Mouse (Mus musculus) ES-E14 (cell line): ENCODE measurements around the gene Epb41l4b.

Experiments
- CHD2 ChIP-seq: IDR thresholded peaks from 2 replicates; pipeline ENCODE4 v1.6.1; 2014; ENCODE audit warnings: mild to moderate bottlenecking, low read depth, low read length, inconsistent platforms
- MAFK ChIP-seq: IDR thresholded peaks from 2 replicates; pipeline ENCODE4 v1.6.1; 2014; ENCODE audit warnings: mild to moderate bottlenecking, low read depth, low read length, inconsistent platforms; ENCODE audit not compliant: insufficient read depth
- ZC3H11A ChIP-seq: IDR thresholded peaks from 2 replicates; pipeline ENCODE4 v1.6.1; 2012; ENCODE audit warnings: low read depth, mild to moderate bottlenecking, inconsistent platforms, low read length, borderline replicate concordance
- ZNF384 ChIP-seq: IDR thresholded peaks from 2 replicates; pipeline ENCODE4 v1.6.1; 2012; ENCODE audit warnings: low read depth, low read length, inconsistent platforms

DNA sequence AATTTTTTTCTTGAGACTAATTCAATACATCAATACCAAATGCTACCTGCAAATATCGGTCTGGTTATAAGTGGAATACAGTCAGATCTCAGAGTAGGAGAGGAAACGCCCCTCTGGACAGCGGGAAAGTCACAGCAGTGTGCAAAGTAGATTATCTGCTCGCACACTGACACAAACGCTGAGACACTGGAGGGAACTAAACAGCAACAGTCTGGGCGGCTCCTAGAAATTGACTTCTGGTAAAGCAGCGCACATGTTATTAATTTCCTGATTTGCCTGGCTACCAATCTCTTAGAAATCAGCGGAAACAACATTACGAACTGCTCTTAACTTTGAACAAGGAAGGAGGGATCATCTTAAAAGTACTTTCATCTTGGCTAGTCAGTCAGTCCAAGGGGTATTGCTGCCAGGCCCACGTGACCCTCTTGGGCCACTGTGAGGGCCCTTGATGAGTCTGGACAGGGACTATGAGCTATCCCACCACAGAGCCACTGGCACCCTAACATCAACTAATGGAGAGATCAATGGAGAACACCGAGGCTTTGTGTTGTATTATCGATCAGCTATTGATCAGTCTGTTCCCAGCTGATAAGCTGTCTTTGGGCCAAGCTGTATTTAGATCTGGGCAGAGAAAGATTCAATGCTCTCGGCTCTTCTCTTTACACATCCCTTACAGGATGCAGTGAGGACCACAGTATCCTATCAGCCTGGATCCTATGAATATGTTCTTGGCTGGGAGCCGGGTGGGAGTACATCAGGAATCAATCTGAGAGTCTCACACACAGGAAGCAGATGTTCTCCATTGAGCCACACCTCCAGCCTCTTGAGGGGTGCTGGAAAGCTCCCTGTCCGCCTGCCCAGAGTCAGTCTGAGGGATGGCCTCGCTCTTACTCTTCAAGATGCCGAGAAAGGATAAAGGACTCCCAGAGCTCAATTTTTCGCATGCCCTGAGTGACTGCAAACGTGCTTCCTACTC, 28.3 kb downstream of the Epb41l4b start:
- no peak for TF ChIP-seq MAFK
- TF ChIP-seq CHD2 = no peak
- no peak for TF ChIP-seq ZC3H11A
- no peak for TF ChIP-seq ZNF384
